Mouse (Mus musculus) mesoderm, embryonic 11.5 days (tissue): ENCODE data around the gene Ptpn21.
A peak's percentile ranks its signal among the peaks of the same experiment; 100 is the strongest.

Experiments
- DNase-seq: peaks from one replicate; pipeline ENCODE4 v3.0.0-alpha.2; 2012; ENCODE audit warnings: low read depth, low spot score

Gene Ptpn21

GRCm38 (mm10) chr12:98724224-98724623 is 13.0 kb downstream of the Ptpn21 start:
- no peak for DNase-seq

DNA sequence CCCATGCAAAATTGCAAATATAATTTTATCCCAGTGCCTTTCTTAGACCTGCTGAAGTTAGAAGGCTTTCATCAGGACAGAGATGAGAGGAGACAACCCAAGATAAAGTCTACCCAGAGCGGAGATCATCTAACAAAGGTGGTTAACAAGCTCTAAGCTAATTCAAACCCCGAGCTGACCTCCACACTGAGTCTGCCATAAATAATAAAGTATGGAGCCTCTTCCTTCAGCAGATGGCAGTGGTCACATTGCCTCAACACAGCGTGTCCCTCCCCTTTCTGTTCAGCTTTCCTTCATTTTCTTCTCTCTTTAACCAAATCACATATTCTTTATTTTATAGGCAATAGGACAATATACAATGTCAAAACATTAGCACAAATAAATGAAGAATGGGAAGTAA is 16.2 kb downstream of the Ptpn21 start:
- DNase-seq = no peak

- DNase-seq = no peak
Observed at GRCm38 (mm10) chr12:98720628-98721027, 16.6 kb downstream of the Ptpn21 start.

DNA sequence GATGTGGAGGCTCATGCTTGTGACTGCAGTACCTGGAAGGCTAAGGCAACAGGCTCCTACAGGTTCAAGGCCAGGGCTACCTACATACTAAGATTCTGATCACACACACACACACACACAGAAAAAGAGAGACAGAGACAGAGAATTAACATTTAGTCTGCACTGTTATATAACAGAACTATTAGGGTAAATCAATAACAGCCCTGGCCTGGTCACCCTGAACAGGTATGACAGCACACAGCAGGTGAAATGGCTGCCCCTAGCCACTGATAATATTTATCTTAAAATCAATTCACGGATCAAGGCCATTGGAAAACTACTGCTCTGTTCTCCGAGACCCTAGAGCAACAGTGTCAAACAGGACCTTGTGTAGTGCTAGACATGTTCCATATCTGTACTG is 21.1 kb downstream of the Ptpn21 start:
- DNase-seq = no peak

- peak; percentile 56 for DNase-seq
Observed at GRCm38 (mm10) chr12:98714757-98715156, 22.4 kb downstream of the Ptpn21 start.

DNA sequence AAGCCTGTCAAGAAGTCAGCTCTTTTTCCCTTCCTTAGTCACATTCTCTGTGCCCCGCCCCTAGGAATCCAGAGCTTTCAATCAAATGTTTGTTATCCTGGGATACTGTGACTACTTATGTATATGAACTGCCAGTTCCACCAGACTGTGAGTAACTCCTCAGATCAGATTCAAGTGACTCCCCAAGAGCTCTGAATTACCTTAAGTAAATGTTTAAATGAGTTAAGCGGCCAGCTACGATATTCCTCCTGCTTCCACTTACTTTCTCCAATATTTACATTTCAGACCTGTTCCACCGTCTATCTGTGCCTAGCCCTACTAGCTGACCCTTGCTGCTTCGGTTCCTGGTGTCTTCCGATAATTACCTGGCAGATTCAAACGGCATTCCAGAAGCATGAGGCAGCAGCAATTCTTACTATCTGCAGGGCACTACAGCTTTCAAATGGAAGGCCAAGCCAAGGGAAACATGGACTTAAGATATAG is 23.5 kb downstream of the Ptpn21 start:
- DNase-seq = no peak

- DNase-seq = no peak
Observed at GRCm38 (mm10) chr12:98712819-98713218, 24.4 kb downstream of the Ptpn21 start.

- no peak for DNase-seq
Observed at GRCm38 (mm10) chr12:98703961-98704360, 33.2 kb downstream of the Ptpn21 start.

- no peak for DNase-seq
Observed at GRCm38 (mm10) chr12:98703554-98703953, 33.7 kb downstream of the Ptpn21 start.

DNA sequence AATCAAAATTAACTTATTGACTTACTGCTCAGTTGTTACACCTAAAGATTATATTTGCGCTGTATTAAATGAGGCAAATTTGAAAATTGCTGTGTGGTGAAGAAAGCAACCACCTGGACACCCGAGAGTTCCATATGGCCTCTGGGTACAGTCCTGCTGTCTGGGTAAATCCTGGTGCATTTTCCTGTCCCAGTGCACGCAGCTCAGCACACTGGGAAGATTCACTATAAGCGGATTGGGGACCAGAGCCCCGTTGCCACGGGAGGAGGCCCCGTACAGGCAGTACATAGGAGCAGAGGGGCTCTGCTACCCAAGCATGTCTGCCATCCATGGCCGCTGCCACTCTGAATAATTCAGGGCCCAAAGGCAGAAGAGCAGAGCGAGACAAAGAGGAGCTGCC is 35.6 kb downstream of the Ptpn21 start:
- no peak for DNase-seq

- DNase-seq = no peak
Observed at GRCm38 (mm10) chr12:98697202-98697601, 40.0 kb downstream of the Ptpn21 start.

- DNase-seq = no peak
Observed at GRCm38 (mm10) chr12:98690230-98690629, 47.0 kb downstream of the Ptpn21 start.

GRCm38 (mm10) chr12:98683574-98683973 is 53.6 kb downstream of the Ptpn21 start:
- DNase-seq = no peak

DNA sequence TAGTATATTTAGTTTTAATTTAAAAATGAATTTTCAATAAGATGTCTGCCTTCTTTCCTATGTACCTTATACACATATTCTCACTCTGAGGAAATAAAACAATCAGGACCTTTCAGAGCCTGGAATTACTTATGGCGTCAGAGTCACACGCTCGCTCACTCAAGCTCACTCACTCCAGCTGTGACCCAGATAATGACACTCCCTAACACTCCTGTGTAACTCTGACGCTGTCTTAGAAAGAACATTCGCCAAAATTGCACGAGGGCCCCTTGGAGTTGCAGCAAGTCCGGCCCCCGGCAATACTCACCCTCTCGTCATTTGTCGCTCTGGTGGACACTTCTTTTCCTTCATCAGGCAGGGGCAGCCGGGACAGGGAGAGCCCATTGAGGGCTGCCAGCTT is 54.0 kb downstream of the Ptpn21 start:
- DNase-seq = no peak

DNA sequence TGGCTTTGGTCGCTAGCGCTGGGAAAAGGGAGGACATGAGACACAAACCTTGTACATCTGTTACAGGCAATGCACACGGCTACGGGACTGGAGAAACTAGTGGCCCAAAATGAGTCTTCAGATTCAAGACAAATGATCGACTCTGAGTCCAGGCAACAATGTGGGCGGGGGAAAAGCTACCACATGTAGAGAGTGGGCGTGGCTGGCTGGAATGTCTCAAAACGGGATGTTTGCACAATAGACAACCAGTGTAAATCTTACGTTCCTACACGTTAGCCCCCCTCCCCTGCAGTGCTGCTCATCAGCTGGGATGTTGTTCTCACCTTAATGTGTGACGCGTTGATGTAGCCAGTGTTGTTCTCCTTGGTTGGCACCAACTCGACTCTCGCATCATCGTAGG is 55.0 kb downstream of the Ptpn21 start:
- no peak for DNase-seq

DNA sequence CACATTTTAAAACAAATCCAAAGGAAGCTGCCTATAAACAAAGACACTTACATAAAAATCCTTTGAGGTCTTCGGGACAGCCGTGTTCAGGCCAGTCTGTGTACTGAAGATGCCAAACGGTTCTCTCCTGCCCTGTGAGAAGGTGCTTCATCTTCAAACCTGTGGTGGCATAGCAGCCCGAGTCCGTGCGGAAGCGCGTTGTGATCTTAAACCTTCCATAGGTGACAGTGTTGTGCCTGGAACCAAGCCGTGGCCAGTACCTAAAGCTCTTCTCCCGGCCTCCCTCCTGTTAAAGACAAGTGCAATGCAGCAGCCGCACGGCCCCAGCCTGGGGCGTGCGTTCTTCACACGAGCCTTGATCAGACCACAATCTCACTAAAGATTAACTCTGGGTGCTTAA is 57.3 kb downstream of the Ptpn21 start:
- no peak for DNase-seq

DNA sequence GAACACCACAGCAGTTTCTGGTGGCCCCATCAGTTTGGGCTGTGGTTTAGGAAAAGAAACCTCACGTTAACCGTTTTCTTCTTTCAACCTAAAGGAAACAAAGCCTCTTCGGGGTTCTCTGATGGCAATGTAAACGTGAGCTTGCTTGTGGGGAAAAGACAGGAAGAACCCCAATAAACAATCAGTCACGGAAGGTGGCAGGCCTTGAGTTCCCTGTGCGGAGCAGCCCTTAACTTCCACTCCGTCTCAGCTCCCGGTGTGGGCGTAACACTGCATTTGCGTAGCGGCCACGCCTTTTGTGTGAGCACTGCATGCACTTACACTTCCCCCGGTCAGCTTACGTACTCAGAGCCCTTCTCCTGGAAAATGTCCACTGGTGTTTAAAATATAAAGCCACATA is 59.9 kb downstream of the Ptpn21 start:
- DNase-seq = no peak

DNA sequence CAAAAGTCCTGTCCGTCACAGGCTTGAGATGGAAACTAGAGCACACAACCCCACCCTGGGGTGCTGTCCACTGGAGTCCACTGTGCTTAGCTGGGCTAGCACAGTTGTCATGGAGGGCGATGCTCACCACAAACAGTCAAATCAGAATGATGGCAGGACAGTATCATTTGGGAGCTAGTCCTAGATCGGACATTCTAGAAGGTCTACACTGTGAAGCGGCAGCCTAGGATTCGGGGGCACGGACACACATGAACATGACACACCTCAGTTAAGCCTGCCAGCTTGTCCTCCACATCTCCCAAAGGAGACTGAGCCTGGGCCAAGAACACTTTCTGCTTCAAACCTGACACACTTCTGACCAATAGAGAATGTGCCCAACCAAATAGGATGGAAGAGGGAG is 60.3 kb downstream of the Ptpn21 start:
- no peak for DNase-seq

GRCm38 (mm10) chr12:98674627-98675143 is 62.5 kb downstream of the Ptpn21 start:
- peak; percentile 82 for DNase-seq

DNA sequence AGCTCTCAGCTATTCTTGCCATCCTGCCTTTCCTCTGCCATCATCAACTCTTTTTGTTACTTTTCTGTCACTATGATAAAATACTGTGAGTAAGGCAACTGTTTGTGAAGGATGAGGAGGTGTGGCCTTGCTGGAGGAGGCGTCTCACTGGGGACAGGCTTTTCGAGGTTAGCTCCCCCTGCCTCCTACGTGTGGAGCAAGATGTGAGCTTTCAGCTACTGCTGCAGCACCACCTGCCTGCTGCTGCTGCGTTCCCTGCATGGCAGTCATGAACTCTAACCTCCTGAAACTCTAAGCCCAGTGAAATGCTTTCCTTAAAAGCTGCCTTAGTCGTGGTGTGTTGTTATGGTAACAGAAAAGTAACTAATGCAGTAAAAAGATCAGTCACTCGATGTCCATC is 63.3 kb downstream of the Ptpn21 start:
- DNase-seq = no peak

GRCm38 (mm10) chr12:98670429-98670828 is 66.8 kb downstream of the Ptpn21 start:
- no peak for DNase-seq

GRCm38 (mm10) chr12:98669864-98670263 is 67.3 kb downstream of the Ptpn21 start:
- DNase-seq = no peak

DNA sequence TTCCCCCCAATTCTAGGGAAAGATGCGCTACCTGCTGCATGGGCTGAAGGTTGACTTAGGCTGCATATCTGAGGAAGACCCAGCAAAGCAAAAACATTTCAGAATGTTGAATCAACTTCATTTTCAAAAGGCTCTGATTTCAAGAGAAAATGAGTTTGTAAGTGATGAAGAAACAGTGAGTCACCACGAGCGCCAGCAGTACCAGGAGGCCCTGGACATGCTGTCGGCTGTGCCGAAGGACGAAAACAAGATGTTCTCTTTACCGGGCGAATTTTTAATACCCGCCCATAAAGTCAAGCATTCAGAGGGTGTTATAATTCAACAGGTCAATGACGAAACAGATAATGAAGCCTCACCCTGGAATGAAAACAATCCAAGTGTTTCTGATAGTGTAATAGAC is 68.1 kb downstream of the Ptpn21 start:
- no peak for DNase-seq

GRCm38 (mm10) chr12:98668132-98668814 is 68.9 kb downstream of the Ptpn21 start:
- no peak for DNase-seq
